ENCODE assay signal across 24 mouse cellular contexts in genomic region chr10:116895108-116895833, GRCm38 (mm10). TPM values are rescaled to one million over a fixed set of nuclear protein-coding genes. Genes with fewer than 3 reads are reported as not detected.
A peak's percentile ranks its signal among the peaks of the same experiment; 100 is the strongest.
DNase-seq lines count a peak whose midpoint lies in the region; ATAC-seq lines count a peak whose summit lies in the region.
"Had no signal": no experiment of that assay in that cellular context is flagged by ENCODE, and none has a peak within 500 bp of the region (broad histone marks: within the 10 kb centered on the region; RNA-seq: fewer than 3 reads in every experiment).

No protein-coding gene starts in this region.

- H3K36me3 ChIP-seq in limb, embryonic 12.5 days, result no peaks in the 10 kb centered on the region
- H3K36me3 ChIP-seq: G1E; midbrain, embryonic 13.5 days; stomach, embryonic 15.5 days had no signal

- WGBS in limb, embryonic 12.5 days, result 65% methylated on average over 12 of the region's 12 CpGs

- no peaks in the 10 kb centered on the region; the same call in 1 of the 2 replicates for H3K27me3 ChIP-seq in limb, embryonic 12.5 days
- H3K27me3 ChIP-seq: midbrain, embryonic 13.5 days; stomach, embryonic 15.5 days had no signal

- no peak overlapping the region for H3K4me3 ChIP-seq in limb, embryonic 12.5 days (replicated peaks)
- H3K4me3 ChIP-seq: left cerebral cortex, adult 2 months; midbrain, embryonic 13.5 days; myocyte; stomach, embryonic 15.5 days had no signal

- no peak overlapping the region for H3K4me2 ChIP-seq in limb, embryonic 12.5 days
- H3K4me2 ChIP-seq: midbrain, embryonic 13.5 days; stomach, embryonic 15.5 days had no signal

- H3K9me3 ChIP-seq in limb, embryonic 12.5 days, result no peaks in the 10 kb centered on the region
- H3K9me3 ChIP-seq: G1E; midbrain, embryonic 13.5 days; stomach, embryonic 15.5 days had no signal

- peak; percentile 64 for ATAC-seq in CD4-positive, CD25-positive, alpha-beta regulatory T cell, adult 4 months
- no peak for ATAC-seq in limb, embryonic 12.5 days (ENCODE audit: insufficient number of reproducible peaks, insufficient read depth, low FRiP score, low TSS enrichment, low read depth)
- ATAC-seq: forebrain, embryonic 14.5 days; hindbrain, embryonic 16.5 days; lung, postnatal 0 days; midbrain, embryonic 13.5 days had no signal

- H3K4me1 ChIP-seq in limb, embryonic 12.5 days (replicated peaks), result peaks cover 43% of the 10 kb centered on the region
- H3K4me1 ChIP-seq: midbrain, embryonic 13.5 days; stomach, embryonic 15.5 days had no signal

- H3K9ac ChIP-seq in limb, embryonic 12.5 days (replicated peaks), result no peak overlapping the region
- H3K9ac ChIP-seq: midbrain, embryonic 13.5 days; stomach, embryonic 15.5 days had no signal

- DNase-seq in 3134 (ENCODE audit: extremely low read depth, insufficient read length, low spot score), result peak; percentile 26
- DNase-seq in fibroblast of lung, adult 2 months (ENCODE audit: low read depth), result peak; percentile 27
- no peak for DNase-seq in adrenal gland, postnatal 14 days
- DNase-seq in thymus, postnatal 0 days (ENCODE audit: low spot score), result no peak
- no peak for DNase-seq in right cerebral cortex, postnatal 36 days (ENCODE audit: low spot score in 2 of 2)
- DNase-seq: adrenal gland, adult 8-10 months; gastrocnemius, postnatal 14 days; kidney, adult 9 months; kidney, postnatal 25 days; layer of hippocampus, adult 9-11 months; thymus, adult 18-20 months had no signal

- H3K27ac ChIP-seq in limb, embryonic 12.5 days, result 0 out of 2 replicates have a peak overlapping the region, but pooled peaks have one; percentile 30
- H3K27ac ChIP-seq: left cerebral cortex, adult 2 months; midbrain, embryonic 13.5 days; stomach, embryonic 15.5 days had no signal

RNA-seq across cellular contexts. Expression of gene Myrfl, which starts 1.4 kb away (rescaled TPM):
- under 1 TPM in 1 of 2 experiments, not detected in 1; 0.09 TPM for polyA plus RNA-seq in CD4-positive, CD25-positive, alpha-beta regulatory T cell, adult 4 months (2017; shearing (Covaris generic))
- 0.09 and 0.10 TPM in 2 replicates for polyA plus RNA-seq in limb, embryonic 12.5 days (2016; fragmentation: Nextera tagmentation; extraction: Ambion mirVana)
- not detected in 2 replicates for total RNA-seq in adrenal gland, postnatal 14 days (2021)
- polyA plus RNA-seq in thymus, postnatal 0 days (2015; fragmentation: Nextera tagmentation; extraction: Ambion mirVana), result 0.26 and 0.27 TPM in 2 replicates
- total RNA-seq: common myeloid progenitor, adult 5-6 weeks; hematopoietic stem cell, adult 5-6 weeks; megakaryocyte progenitor cell, adult 5-6 weeks had no signal
- polyA plus RNA-seq: G1E; lung, postnatal 0 days had no signal

RNA-seq across cellular contexts. Expression of gene Rab3ip, which starts 55.3 kb away (rescaled TPM):
- 10 to 100 TPM; 12.1 to 15.9 TPM for polyA plus RNA-seq in CD4-positive, CD25-positive, alpha-beta regulatory T cell, adult 4 months (2017; shearing (Covaris generic))
- 41.9 and 44.4 TPM in 2 replicates for polyA plus RNA-seq in limb, embryonic 12.5 days (2016; fragmentation: Nextera tagmentation; extraction: Ambion mirVana)
- total RNA-seq in adrenal gland, postnatal 14 days (2021), result 48.4 and 50.5 TPM in 2 replicates
- 20.6 and 22.5 TPM in 2 replicates for polyA plus RNA-seq in thymus, postnatal 0 days (2015; fragmentation: Nextera tagmentation; extraction: Ambion mirVana)

Comparison
In these comparisons a context has a peak if more than half of its experiments do, and no peak if none do; other contexts are left out.
1. DNase-seq: peak in 3134 (single experiment) and fibroblast of lung, adult 2 months (single experiment); none in adrenal gland, postnatal 14 days (single experiment), thymus, postnatal 0 days (single experiment) and right cerebral cortex, postnatal 36 days (0 of 2).